Mouse (Mus musculus) hindbrain, embryonic 15.5 days (tissue): Measurements from ENCODE around the gene Bcl2a1a. TPM values are rescaled to one million over a fixed set of nuclear protein-coding genes. Genes with fewer than 3 reads are reported as not detected.
"Not testable (repeated sequence)": the region's sequence is repeated elsewhere in the genome, so short reads cannot be mapped to it uniquely, and the experiment has no call there.

ENCODE experiments used
- ATAC-seq: fragments of 200-750 bp; cut with Nextera tagmentation; 2 replicates; pipeline ENCODE4 v1.8.0; 2017; ENCODE audit warnings: low read depth, moderate number of reproducible peaks, moderate TSS enrichment; ENCODE audit not compliant: low FRiP score
- H3K27ac ChIP-seq: fragments of 300-500 bp; sonication (generic); replicated peaks from 2 replicates; pipeline ENCODE4 v1.5.1; 2015; ENCODE audit warnings: mild to moderate bottlenecking, inconsistent platforms
- H3K27me3 ChIP-seq: fragments of 300-500 bp; sonication (generic); 2 replicates; pipeline ENCODE4 v1.6.1; 2015; ENCODE audit warnings: control low read depth, inconsistent platforms
- H3K36me3 ChIP-seq: fragments of 300-500 bp; sonication (generic); 2 replicates; pipeline ENCODE4 v1.6.1; 2015; ENCODE audit warnings: control low read depth, inconsistent platforms
- H3K4me1 ChIP-seq: fragments of 300-500 bp; sonication (generic); replicated peaks from 2 replicates; pipeline ENCODE4 v1.6.1; 2015; ENCODE audit warnings: control low read depth, inconsistent platforms
- H3K4me2 ChIP-seq: fragments of 300-500 bp; sonication (generic); 2 replicates; pipeline ENCODE4 v1.6.1; 2015; ENCODE audit warnings: moderate library complexity, mild to moderate bottlenecking, inconsistent platforms
- H3K4me3 ChIP-seq: fragments of 300-500 bp; sonication (generic); 2 replicates; pipeline ENCODE4 v1.5.1; 2015; ENCODE audit warnings: mild to moderate bottlenecking, inconsistent platforms
- H3K9ac ChIP-seq: fragments of 300-500 bp; sonication (generic); 2 replicates; pipeline ENCODE4 v1.6.1; 2015; ENCODE audit warnings: inconsistent platforms
- H3K9me3 ChIP-seq: fragments of 300-500 bp; sonication (generic); 2 replicates; pipeline ENCODE4 v1.6.1; 2016; ENCODE audit warnings: control low read depth, inconsistent platforms
- WGBS: fragments of 180-500 bp; shearing (Covaris S2); methylation state at CpG from one replicate; pipeline ENCODE4 v1.1.7; 2015; 5-methylcytosine and 5-hydroxymethylcytosine counted together
- polyA plus RNA-seq: library from polyadenylated mRNA; unstranded; fragments of >200 nt; fragmentation: Nextera tagmentation; extraction: Ambion mirVana; gene quantifications from 2 replicates; pipeline ENCODE4 v1.2.1, GENCODE M21; 2015

Bcl2a1a gene
- not detected in 2 replicates for polyA plus RNA-seq

GRCm38 (mm10) chr9:88956670-88957153, at the start of gene Bcl2a1a:
Gene Bcl2a1a, plus strand, starts transcription at chr9:88956900.
- not testable (repeated sequence) for H3K9me3 ChIP-seq, ATAC-seq
- WGBS = 89% methylated on average over 5 of the region's 5 CpGs

GRCm38 (mm10) chr9:88916576-88916975, 40.1 kb upstream of the Bcl2a1a start:
- not testable (repeated sequence) for H3K9me3 ChIP-seq, ATAC-seq, H3K27me3 ChIP-seq, H3K4me1 ChIP-seq, H3K27ac ChIP-seq, H3K9ac ChIP-seq, H3K4me2 ChIP-seq, H3K36me3 ChIP-seq, H3K4me3 ChIP-seq
- WGBS = 87% methylated on average over 5 of the region's 5 CpGs

More at GRCm38 (mm10) chr9:88956670-88957153, at the start of gene Bcl2a1a:
- H3K27ac ChIP-seq, H3K4me2 ChIP-seq, H3K27me3 ChIP-seq, H3K4me3 ChIP-seq, H3K4me1 ChIP-seq, H3K36me3 ChIP-seq, H3K9ac ChIP-seq: not testable (repeated sequence)

- ATAC-seq, H3K9ac ChIP-seq, H3K27me3 ChIP-seq, H3K4me2 ChIP-seq, H3K9me3 ChIP-seq, H3K4me3 ChIP-seq, H3K27ac ChIP-seq, H3K36me3 ChIP-seq, H3K4me1 ChIP-seq: not testable (repeated sequence)
- WGBS = 24% methylated on average over 2 of the region's 3 CpGs
Measured at GRCm38 (mm10) chr9:88938312-88938711, 18.4 kb upstream of the Bcl2a1a start.

DNA sequence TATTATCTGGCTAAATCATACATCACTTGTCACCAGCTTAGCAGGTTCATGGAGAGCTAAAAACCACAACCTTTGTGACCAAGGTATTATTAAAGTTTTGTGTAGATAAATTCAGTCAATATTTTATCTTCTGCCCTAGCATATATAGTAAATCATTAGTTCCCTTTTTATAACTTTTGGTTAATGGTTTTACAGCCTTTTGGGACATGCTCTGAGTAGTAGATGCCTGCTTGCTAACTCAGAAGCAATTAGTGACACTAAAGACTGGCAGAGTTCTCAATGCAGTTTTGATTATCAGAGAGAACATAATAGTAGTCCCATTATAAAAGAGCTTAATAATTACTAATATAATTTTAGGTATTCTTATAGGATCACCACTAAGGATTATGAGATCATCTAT, 5.2 kb upstream of the Bcl2a1a start:
- H3K27me3 ChIP-seq, H3K9ac ChIP-seq, H3K27ac ChIP-seq, H3K4me3 ChIP-seq, H3K36me3 ChIP-seq, H3K4me2 ChIP-seq, H3K9me3 ChIP-seq, H3K4me1 ChIP-seq, ATAC-seq: not testable (repeated sequence)

DNA sequence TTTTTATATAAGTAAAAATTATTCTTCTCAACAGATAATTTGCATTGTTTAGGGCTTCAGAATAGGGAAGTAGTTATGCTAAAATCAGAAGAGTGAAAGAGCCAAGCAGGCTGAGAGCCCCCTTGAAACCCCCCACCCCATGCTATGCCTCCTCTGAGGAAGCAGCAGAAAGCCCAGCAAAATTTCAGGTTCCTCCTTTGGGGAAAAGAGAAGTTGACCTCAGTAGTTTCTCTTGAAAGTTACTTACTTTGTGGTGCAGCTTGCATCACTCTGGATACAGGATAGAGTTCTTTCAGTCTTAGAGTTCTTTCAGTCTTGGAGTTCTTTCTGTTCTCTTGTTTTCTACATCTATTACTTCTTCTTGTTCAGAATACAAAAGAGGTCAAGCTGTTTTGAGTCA, 3.5 kb upstream of the Bcl2a1a start:
- not testable (repeated sequence) for H3K9me3 ChIP-seq, H3K36me3 ChIP-seq, H3K27me3 ChIP-seq, H3K4me2 ChIP-seq, H3K4me1 ChIP-seq, H3K27ac ChIP-seq, ATAC-seq, H3K4me3 ChIP-seq, H3K9ac ChIP-seq

GRCm38 (mm10) chr9:88955224-88955623, 1.5 kb upstream of the Bcl2a1a start:
- H3K4me2 ChIP-seq, ATAC-seq, H3K4me3 ChIP-seq, H3K27me3 ChIP-seq, H3K36me3 ChIP-seq, H3K4me1 ChIP-seq, H3K9me3 ChIP-seq, H3K27ac ChIP-seq, H3K9ac ChIP-seq: not testable (repeated sequence)
- 93% methylated on average over 1 of the region's 1 CpGs for WGBS

DNA sequence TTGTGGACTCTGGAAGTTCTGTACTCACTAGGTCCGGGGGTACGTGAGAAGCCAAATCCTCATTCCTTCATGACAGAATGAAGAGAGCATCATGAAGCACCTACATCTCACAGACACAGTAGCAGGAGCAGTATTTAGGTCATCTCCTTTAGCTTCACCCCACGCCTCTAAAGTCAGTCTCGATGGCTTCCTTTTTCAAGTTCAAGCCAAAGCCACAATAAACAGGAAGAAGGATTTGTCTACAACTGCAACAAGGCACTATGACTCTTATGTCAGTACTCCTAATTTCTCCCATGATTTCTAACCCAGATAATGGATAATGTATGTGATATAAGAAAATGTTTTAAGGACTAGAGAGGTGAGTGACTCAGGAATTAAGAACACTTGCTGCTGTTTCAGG, 665 bp upstream of the Bcl2a1a start:
- not testable (repeated sequence) for H3K36me3 ChIP-seq, H3K9me3 ChIP-seq, H3K27ac ChIP-seq, H3K4me3 ChIP-seq, H3K4me2 ChIP-seq, H3K9ac ChIP-seq, H3K27me3 ChIP-seq, ATAC-seq, H3K4me1 ChIP-seq
- WGBS = 88% methylated on average over 4 of the region's 4 CpGs

GRCm38 (mm10) chr9:88958891-88959290, 2.2 kb downstream of the Bcl2a1a start:
- WGBS = 88% methylated on average over 3 of the region's 3 CpGs
- Histone ChIP-seq H3K4me1 (no peaks in the 10 kb centered on the region), H3K27me3 (no peaks in the 10 kb centered on the region), H3K4me3 (no peak overlapping the region), H3K9me3 (no peaks in the 10 kb centered on the region), H3K4me2 (no peak overlapping the region), H3K27ac (no peak overlapping the region), H3K36me3 (no peaks in the 10 kb centered on the region), H3K9ac (no peak overlapping the region)
- no peak for ATAC-seq

DNA sequence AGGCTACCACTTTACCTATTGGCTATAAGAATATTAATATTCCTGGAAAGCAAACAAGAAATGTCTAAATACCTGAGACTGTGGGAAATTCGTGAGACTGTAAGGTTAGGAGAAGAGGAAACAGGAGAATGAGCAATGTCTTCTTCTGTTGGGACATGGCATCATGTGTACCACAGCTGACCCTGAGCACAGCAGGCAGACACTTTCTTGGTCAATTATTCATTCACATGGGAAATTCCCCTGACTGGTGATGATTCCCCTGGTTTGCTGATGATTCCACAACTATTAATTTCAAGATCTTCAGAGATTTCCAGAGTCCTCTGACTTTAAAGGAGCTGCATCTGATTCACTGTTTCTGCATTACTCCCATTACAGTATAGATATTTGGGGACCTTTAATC, 3.3 kb downstream of the Bcl2a1a start:
- H3K36me3 ChIP-seq, H3K27me3 ChIP-seq, H3K27ac ChIP-seq, H3K9ac ChIP-seq, H3K4me1 ChIP-seq, ATAC-seq, H3K9me3 ChIP-seq, H3K4me3 ChIP-seq, H3K4me2 ChIP-seq: not testable (repeated sequence)
- 71% methylated on average over 1 of the region's 1 CpGs for WGBS

DNA sequence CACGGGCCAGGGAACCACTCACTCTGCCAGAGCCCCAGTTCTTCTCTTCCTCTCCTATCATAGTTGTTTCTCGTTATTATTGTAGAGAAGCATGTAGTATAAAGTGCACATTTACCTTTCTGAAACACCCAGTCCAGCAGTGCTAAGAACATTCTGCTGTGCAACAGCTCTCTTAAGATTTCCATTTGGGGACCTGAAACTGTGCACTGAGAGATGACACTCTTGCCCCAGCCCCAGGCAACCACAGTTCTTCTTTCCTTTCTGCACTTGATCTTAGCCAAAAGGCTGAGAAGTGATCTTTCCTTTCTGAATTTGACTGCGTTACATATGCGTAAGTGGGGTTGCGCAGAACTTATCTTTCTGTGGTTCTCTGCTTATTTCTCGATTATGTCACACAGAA, 9.8 kb downstream of the Bcl2a1a start:
- H3K27me3 ChIP-seq, H3K9ac ChIP-seq, H3K4me3 ChIP-seq, ATAC-seq, H3K4me1 ChIP-seq, H3K9me3 ChIP-seq, H3K36me3 ChIP-seq, H3K4me2 ChIP-seq, H3K27ac ChIP-seq: not testable (repeated sequence)
- 73% methylated on average over 1 of the region's 6 CpGs for WGBS

DNA sequence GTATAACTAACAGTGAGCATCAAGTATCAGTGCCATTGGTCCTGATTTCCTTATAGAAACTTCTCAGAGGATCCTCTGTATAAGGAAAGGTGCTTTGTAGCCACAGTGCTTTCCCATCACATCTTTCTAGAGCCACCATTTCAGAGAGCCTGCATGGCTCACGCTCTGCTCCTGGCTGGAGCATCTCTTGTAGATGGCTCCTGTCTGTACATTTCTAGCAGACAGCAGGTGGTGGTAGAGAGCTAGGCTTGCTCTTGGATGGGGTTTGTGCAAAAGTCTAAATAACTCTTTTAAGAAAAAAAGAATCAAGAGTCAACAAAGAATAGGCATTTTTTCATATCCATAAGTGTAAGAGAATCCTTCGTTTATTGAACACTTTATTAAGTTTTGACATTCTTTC, 12.8 kb downstream of the Bcl2a1a start:
- not testable (repeated sequence) for H3K4me3 ChIP-seq, H3K9me3 ChIP-seq, ATAC-seq, H3K9ac ChIP-seq, H3K27ac ChIP-seq, H3K4me2 ChIP-seq, H3K27me3 ChIP-seq, H3K36me3 ChIP-seq, H3K4me1 ChIP-seq
- WGBS = 80% methylated on average over 1 of the region's 2 CpGs

DNA sequence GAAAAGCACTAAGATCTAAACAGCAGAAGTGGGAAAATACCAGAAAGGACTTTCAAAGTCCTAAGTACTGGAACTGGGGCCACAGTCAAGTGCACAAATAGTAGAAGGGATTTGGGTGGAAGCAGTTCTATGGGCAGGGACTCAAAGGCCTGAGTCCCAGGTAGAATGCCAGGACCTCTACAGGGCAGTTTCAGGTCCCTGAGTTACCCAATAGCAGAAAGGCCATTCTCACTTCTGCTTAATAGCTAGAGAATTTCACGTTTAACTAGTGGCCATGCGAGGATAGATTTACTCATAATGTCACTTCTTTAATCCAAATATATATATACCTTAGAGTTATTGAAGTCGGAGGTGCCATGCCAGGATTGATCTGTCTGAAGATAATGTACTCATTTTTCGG, 20.2 kb downstream of the Bcl2a1a start:
- H3K9ac ChIP-seq, H3K4me1 ChIP-seq, H3K4me3 ChIP-seq, H3K9me3 ChIP-seq, H3K4me2 ChIP-seq, ATAC-seq, H3K27ac ChIP-seq, H3K27me3 ChIP-seq, H3K36me3 ChIP-seq: not testable (repeated sequence)
- whole genome bisulfite sequencing = 86% methylated on average over 4 of the region's 4 CpGs

DNA sequence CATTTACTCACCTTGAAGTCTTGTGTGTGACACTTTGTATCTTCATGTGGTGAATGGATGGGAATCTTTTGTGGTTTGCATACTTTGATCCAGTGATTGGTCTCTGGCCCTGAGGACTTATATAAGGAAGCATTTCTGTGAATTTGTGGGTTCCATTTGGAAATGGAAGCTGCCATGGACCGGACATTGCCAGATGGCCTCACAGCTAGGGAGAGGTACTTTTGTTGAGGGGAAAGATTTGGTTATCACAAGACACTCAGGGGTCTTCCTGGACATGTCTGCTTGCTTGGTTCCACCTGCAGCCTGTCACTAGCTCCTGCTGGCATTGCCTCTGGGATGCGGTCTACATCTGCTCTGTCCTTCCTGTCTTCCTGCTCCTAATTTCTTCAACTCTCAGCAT, 23.1 kb downstream of the Bcl2a1a start:
- H3K27me3 ChIP-seq, H3K4me2 ChIP-seq, H3K4me1 ChIP-seq, ATAC-seq, H3K9me3 ChIP-seq, H3K36me3 ChIP-seq, H3K9ac ChIP-seq, H3K27ac ChIP-seq, H3K4me3 ChIP-seq: not testable (repeated sequence)
- WGBS = 80% methylated on average over 2 of the region's 2 CpGs
